Mouse (Mus musculus) liver, adult 2 months (tissue): ENCODE results near the gene Gm17617.

Source experiments
- CTCF ChIP-seq: fragments of 200-500 bp; IDR thresholded peaks from 2 replicates; pipeline ENCODE4 v1.5.1; 2011; ENCODE audit warnings: low read depth, low read length, control low read depth
- POLR2A ChIP-seq: fragments of 200-500 bp; IDR thresholded peaks from 2 replicates; pipeline ENCODE4 v1.6.1; 2011; ENCODE audit warnings: low read length, control low read depth; ENCODE audit not compliant: insufficient read depth; ENCODE audit errors: extremely low read depth

- TF ChIP-seq CTCF (no peak), POLR2A (no peak)
These were observed 48.4 kb upstream of the Gm17617 start for GRCm38 (mm10) chr13:55181786-55182172.
